Mouse (Mus musculus) kidney, postnatal 0 days (tissue): ENCODE measurements around the gene Ngdn. TPM values are rescaled to one million over a fixed set of nuclear protein-coding genes. Genes with fewer than 3 reads are reported as not detected.
"Not testable (repeated sequence)": the region's sequence is repeated elsewhere in the genome, so short reads cannot be mapped to it uniquely, and the experiment has no call there.

Experiments used
- ATAC-seq: fragments of 200-750 bp; cut with Nextera tagmentation; replicated peaks from 2 replicates; pipeline ENCODE4 v1.8.0; 2017; ENCODE audit warnings: low read depth, moderate number of reproducible peaks, moderate TSS enrichment, moderate library complexity; ENCODE audit not compliant: low FRiP score
- DNase-seq: peaks from one replicate; pipeline ENCODE4 v3.0.0-alpha.2; 2016; ENCODE audit warnings: low spot score
- H3K27ac ChIP-seq: fragments of 300-500 bp; sonication (generic); 2 replicates; pipeline ENCODE4 v1.5.1; 2014; ENCODE audit warnings: mild to moderate bottlenecking
- H3K27me3 ChIP-seq: fragments of 300-500 bp; sonication (generic); 2 replicates; pipeline ENCODE4 v1.6.1; 2014; ENCODE audit warnings: low read length, mixed read lengths; ENCODE audit not compliant: insufficient read depth
- H3K36me3 ChIP-seq: fragments of 300-500 bp; sonication (generic); 2 replicates; pipeline ENCODE4 v1.6.1; 2014; ENCODE audit warnings: low read length, mixed read lengths; ENCODE audit not compliant: insufficient read depth
- H3K4me1 ChIP-seq: fragments of 300-500 bp; sonication (generic); replicated peaks from 2 replicates; pipeline ENCODE4 v1.6.1; 2014; ENCODE audit warnings: antibody characterized with exemption, low read length, mixed read lengths; ENCODE audit not compliant: insufficient read depth
- H3K4me2 ChIP-seq: fragments of 300-500 bp; sonication (generic); 2 replicates; pipeline ENCODE4 v1.6.1; 2014; ENCODE audit warnings: mild to moderate bottlenecking, low read length, moderate library complexity, mixed read lengths
- H3K4me3 ChIP-seq: fragments of 300-500 bp; sonication (generic); replicated peaks from 2 replicates; pipeline ENCODE4 v1.5.1; 2014; ENCODE audit warnings: low read depth, low read length
- H3K9ac ChIP-seq: fragments of 300-500 bp; sonication (generic); 2 replicates; pipeline ENCODE4 v1.6.1; 2014; ENCODE audit warnings: low read depth, low read length
- H3K9me3 ChIP-seq: fragments of 300-500 bp; sonication (generic); replicated peaks from 2 replicates; pipeline ENCODE4 v1.6.1; 2016; ENCODE audit warnings: low read length, inconsistent platforms, mixed read lengths
- CTCF ChIP-seq: IDR thresholded peaks from 2 replicates; pipeline ENCODE4 v1.5.1; 2016; ENCODE audit warnings: antibody characterized with exemption, low read depth, mild to moderate bottlenecking, moderate library complexity
- WGBS: fragments of 180-500 bp; shearing (Covaris S2); extraction: QIAGEN DNeasy Blood & Tissue Kit; methylation state at CpG from one replicate; pipeline ENCODE4 v1.1.7; 2014; 5-methylcytosine and 5-hydroxymethylcytosine counted together
- polyA plus RNA-seq: library from polyadenylated mRNA; unstranded; fragments of >200 nt; fragmentation: Nextera tagmentation; extraction: Ambion mirVana; gene quantifications from 2 replicates; pipeline ENCODE4 v1.2.1, GENCODE M21; 2015

Gene Ngdn
- polyA plus RNA-seq, 1 experiment from 2014 or later: 68.9 TPM

DNA sequence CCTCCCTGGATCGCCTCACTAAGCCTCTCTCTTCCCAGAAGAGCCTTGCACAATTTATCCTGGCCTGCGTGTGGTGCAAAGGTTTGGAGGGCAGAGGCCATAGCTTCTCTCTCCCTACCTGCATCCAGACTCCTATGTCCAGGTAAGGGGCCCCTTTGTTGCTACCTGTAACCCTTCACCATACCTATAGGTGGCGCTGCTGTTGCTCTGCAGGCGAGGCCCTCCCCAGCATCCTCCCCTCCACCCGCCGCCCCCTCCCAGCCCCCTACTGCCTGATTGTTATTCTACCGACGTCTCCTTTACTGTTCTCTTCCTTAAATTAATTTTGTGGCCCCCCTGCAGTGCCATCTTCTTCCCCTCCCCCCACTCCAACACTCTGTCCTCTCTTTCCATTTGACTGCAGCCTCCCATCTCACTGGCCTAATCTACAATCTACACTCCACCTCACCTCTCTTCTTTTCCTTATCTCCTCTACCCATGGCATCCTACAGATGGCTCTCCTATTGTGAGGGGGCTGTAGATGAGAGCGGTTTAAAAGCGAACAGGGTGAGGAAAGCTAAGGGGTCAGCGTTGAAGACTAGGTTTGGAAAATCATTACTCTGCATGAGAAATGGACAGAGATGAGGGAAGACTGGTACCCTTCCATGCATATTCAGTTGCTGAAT is 13.9 kb downstream of the Ngdn start:
- TF ChIP-seq CTCF: peak; percentile 53
- Histone ChIP-seq H3K9me3 (no peaks in the 10 kb centered on the region), H3K4me2 (no peak overlapping the region), H3K36me3 (peaks cover 6% of the 10 kb centered on the region; the same call in 1 of the 2 replicates), H3K9ac (no peak overlapping the region), H3K27me3 (no peaks in the 10 kb centered on the region), H3K4me1 (0 out of 2 replicates have a peak, but pooled peaks cover 6% of the 10 kb centered on the region), H3K4me3 (no peak overlapping the region), H3K27ac (no peak overlapping the region)
- 13% methylated on average over 11 of the region's 11 CpGs for WGBS
- ATAC-seq: no peak
- peak; percentile 44 for DNase-seq

DNA sequence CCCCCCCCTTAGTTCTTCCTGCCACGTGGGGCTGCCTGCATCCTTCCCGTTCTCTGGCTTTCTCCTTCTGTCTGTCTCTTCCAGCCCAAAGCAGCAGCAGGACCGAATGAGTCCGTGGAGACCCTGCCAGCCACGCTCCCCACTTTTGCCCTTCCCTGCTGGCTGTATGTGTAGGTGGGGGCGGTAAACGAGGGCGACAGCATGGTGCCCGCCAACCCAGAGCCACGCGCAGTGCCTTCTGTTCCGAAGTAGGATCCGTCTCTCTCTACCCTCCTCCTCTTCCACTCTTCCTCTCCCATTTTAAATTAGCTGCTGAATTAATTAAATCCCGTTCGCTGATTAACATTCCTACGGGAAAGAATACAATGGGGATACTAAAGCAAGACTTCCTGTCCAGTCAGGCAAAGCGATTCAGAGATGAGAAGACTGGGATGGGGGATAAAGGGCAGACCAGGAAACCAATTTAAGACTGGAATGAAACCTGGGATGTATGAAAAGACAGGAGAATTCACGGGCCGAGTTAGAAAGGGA is 17.5 kb downstream of the Ngdn start:
- H3K9ac ChIP-seq: no peak overlapping the region
- H3K27ac ChIP-seq: no peak overlapping the region
- no peaks in the 10 kb centered on the region for H3K36me3 ChIP-seq
- TF ChIP-seq CTCF: no peak
- no peaks in the 10 kb centered on the region for H3K9me3 ChIP-seq
- 47% methylated on average over 19 of the region's 19 CpGs for whole genome bisulfite sequencing
- H3K4me1 ChIP-seq: 0 out of 2 replicates have a peak, but pooled peaks cover 6% of the 10 kb centered on the region
- ATAC-seq (no peak), DNase-seq (no peak)
- no peak overlapping the region for H3K4me2 ChIP-seq
- H3K4me3 ChIP-seq: no peak overlapping the region
- H3K27me3 ChIP-seq: no peaks in the 10 kb centered on the region

DNA sequence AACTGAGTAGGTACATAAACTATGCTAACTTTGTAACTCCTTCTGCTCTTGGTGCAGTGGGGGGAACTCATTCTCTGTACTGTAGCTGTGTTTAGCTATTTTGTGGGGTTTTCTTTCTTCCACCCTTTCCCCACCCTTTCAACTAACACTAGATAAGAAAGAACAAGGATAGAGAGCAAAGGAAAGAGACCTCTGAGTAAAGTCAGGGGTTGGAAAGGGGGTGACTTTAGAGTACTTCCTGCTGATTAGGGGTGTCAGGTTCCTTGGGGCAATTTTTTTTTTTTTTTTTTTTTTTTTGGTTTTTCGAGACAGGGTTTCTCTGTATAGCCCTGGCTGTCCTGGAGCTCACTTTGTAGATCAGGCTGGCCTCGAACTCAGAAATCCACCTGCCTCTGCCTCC is 28.4 kb downstream of the Ngdn start:
- not testable (repeated sequence) for H3K27ac ChIP-seq, H3K9ac ChIP-seq, H3K4me1 ChIP-seq, ATAC-seq, H3K36me3 ChIP-seq, H3K4me2 ChIP-seq, H3K9me3 ChIP-seq, H3K27me3 ChIP-seq, H3K4me3 ChIP-seq, DNase-seq
- 86% methylated on average over 1 of the region's 2 CpGs for WGBS

DNA sequence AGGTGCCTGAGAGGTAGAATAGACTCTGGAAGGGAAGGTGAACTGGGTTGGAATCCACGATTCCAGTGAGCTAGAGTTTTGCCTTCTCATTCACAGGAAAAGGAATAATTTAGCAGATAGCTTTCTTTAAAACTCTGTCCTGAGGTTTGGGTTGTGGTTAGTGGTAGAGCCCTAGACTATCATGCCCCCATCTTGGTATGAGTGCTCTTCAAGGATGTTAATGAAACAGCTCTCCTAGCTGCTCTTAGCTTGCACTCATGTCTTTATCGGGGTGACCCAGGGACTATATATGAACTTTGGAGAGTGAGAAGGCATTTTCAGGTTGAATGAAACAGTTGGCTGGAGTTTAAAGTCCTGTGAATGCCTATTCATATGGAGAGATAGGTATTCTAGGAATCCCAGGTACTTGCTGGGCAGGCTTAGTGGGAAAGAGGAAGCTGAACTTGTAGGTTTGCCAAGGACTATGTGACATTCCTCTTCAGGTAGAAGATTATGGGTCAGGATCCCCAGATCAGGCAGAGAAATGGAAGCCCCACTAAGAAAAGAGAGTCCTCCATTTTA is 32.8 kb downstream of the Ngdn start:
- DNase-seq (no peak), ATAC-seq (no peak)
- no peak overlapping the region for H3K27ac ChIP-seq
- H3K27me3 ChIP-seq: no peaks in the 10 kb centered on the region
- no peak overlapping the region for H3K4me2 ChIP-seq
- no peaks in the 10 kb centered on the region for H3K36me3 ChIP-seq
- no peak overlapping the region for H3K9ac ChIP-seq
- no peaks in the 10 kb centered on the region for H3K9me3 ChIP-seq
- H3K4me1 ChIP-seq: no peaks in the 10 kb centered on the region
- no peak for TF ChIP-seq CTCF
- H3K4me3 ChIP-seq: no peak overlapping the region
- 75% methylated on average over 2 of the region's 2 CpGs for WGBS

DNA sequence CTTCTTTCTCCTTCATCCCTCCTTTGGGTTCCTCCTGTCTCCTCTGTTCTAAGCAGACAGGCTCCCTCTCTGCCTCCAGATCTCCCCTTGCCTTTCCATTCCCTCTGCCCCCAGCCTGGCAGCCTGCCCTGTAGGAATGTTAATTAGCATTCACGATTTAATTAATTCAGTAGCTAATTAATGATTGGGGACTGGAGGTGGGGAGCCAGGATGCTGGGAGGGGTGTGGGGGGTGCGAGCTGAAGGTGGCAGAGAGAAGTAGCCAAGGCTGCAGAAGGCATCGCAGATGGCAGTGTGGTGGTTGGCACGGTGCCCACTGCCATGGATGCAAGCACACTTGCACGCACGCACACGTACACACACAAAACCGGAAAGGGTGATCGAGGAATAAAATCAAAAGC is 37.2 kb downstream of the Ngdn start:
- no peak for DNase-seq
- 78% methylated on average over 9 of the region's 9 CpGs for WGBS
- no peak for ATAC-seq
- Histone ChIP-seq H3K27me3 (no peaks in the 10 kb centered on the region), H3K36me3 (no peaks in the 10 kb centered on the region), H3K4me3 (no peak overlapping the region), H3K4me2 (no peak overlapping the region), H3K27ac (no peak overlapping the region), H3K9me3 (no peaks in the 10 kb centered on the region), H3K9ac (no peak overlapping the region), H3K4me1 (no peaks in the 10 kb centered on the region)
- no peak for TF ChIP-seq CTCF

DNA sequence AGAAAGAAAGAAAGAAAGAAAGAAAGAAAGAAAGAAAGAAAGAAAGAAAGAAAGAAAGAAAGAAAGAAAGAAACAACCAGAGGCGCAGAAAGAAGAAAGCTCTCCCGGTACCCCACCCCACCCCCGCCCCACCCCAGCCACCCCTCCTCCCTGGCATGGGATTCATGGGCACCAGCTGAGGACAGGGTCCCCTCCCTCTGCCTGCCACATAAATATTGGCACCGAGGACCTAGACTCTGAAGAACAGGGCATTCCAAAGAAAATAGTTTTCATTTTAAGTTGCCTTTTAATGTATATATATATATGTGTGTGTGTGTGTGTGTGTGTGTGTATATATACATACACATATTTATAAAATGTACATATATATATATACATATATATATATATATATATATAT is 37.8 kb downstream of the Ngdn start:
- H3K4me2 ChIP-seq: no peak overlapping the region
- no peak for TF ChIP-seq CTCF
- no peaks in the 10 kb centered on the region for H3K36me3 ChIP-seq
- DNase-seq (no peak), ATAC-seq (no peak)
- no peaks in the 10 kb centered on the region for H3K4me1 ChIP-seq
- H3K27ac ChIP-seq: no peak overlapping the region
- H3K27me3 ChIP-seq: no peaks in the 10 kb centered on the region
- H3K9me3 ChIP-seq: no peaks in the 10 kb centered on the region
- H3K4me3 ChIP-seq: no peak overlapping the region
- 79% methylated on average over 4 of the region's 4 CpGs for WGBS
- H3K9ac ChIP-seq: no peak overlapping the region
